Mouse (Mus musculus): ENCODE results near the gene Chrdl2.

GRCm38 (mm10) chr7:99995186-99995585 lies 10.8 kb upstream of the Chrdl2 start:
- TF ChIP-seq CTCF (IDR thresholded peaks at IDR 0.05; ENCODE audit: low read depth) (no peak), EP300 (IDR thresholded peaks at IDR 0.05; ENCODE audit: low read depth) (no peak)

All from liver, embryonic 14.5 days (tissue).